Mouse (Mus musculus): Measurements from ENCODE around the gene Lrp2bp. TPM values are rescaled to one million over a fixed set of nuclear protein-coding genes. Genes with fewer than 3 reads are reported as not detected.

The Lrp2bp gene
- polyA plus RNA-seq, 1 experiment = 0.36 TPM

DNA sequence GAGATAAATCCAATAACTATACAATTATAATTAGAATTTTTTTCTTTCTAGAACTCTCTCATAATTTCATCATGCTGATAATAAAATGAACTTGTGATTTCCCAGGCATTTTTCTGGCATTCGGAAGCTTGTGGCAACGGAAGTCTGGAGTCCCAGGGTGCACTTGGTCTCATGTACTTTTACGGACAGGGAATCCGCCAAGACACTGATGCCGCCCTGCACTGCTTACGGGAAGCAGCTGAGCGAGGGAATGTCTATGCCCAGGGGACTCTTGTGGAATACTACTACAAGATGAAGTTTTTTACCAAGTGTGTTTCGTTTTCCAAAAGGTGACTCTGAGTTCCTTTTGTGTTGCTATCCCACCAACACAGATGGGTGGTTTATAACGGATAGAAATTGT, 23.7 kb downstream of the Lrp2bp start:
- DNase-seq (ENCODE audit: extremely low spot score in 1 of 2, low spot score in 1 of 2) = no peak

- no peak for DNase-seq (ENCODE audit: extremely low spot score in 1 of 2, low spot score in 1 of 2)
Measured at GRCm38 (mm10) chr8:46024392-46024791, 25.3 kb downstream of the Lrp2bp start.

DNA sequence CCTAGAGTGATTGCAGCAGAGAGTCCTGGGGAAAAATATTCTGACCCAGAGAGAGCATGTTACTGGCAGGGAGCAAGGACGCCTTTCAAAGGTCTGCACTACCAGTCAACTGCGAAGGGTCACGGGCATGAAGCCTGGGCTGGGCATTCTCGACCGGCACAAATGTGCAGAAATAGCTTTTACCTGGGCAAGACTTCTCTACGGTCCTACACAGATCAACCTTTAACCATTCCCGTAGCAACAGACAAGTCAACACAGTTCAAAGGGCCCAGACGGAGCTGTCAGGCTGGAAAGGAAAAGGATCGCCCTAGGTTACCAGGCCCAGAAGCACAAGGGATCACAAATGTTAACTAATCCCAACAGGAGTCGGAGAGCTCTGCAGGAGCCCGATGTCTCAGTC, 37.1 kb downstream of the Lrp2bp start:
- DNase-seq (ENCODE audit: extremely low spot score in 1 of 2, low spot score in 1 of 2) = no peak

GRCm38 (mm10) chr8:46039666-46040065, 40.6 kb downstream of the Lrp2bp start:
- no peak for DNase-seq (ENCODE audit: extremely low spot score in 1 of 2, low spot score in 1 of 2)

- peak; percentile 4 to 44 for DNase-seq (ENCODE audit: extremely low spot score in 1 of 2, low spot score in 1 of 2)
Measured at GRCm38 (mm10) chr8:46040260-46040659, 41.2 kb downstream of the Lrp2bp start.

GRCm38 (mm10) chr8:46072798-46073197, 73.7 kb downstream of the Lrp2bp start:
- no peak for DNase-seq (ENCODE audit: extremely low spot score in 1 of 2, low spot score in 1 of 2)

DNA sequence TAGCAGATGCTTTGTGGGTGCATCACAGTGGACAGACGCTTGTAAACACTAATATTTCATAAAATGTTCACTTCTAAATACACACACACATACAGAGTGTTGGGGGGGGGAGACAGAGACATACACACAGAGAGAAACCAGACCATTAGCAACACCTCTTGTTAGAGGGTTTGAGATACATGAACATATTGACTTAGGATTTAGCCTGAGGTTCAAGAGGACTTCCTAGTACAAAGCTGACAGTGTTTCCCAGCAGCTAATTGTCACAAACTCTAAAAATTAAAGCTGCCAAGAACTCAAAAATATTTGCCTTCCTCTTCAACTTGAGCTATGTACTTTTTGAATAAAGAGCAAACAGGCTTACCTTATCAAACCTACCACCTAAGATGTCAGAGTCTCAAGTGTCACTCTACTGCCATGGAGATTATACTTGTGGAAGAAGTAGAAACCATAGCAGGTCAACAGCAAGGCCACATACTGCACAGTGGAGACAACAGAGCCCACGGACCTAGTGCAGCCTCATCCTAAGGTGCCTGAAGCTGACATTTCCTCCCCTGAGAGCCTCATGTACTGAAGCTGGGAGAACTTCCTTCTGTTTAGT, 74.5 kb downstream of the Lrp2bp start:
- no peak for DNase-seq (ENCODE audit: extremely low spot score in 1 of 2, low spot score in 1 of 2)

GRCm38 (mm10) chr8:46075223-46075622, 76.1 kb downstream of the Lrp2bp start:
- no peak for DNase-seq (ENCODE audit: extremely low spot score in 1 of 2, low spot score in 1 of 2)

GRCm38 (mm10) chr8:46078866-46079265, 79.8 kb downstream of the Lrp2bp start:
- no peak for DNase-seq (ENCODE audit: extremely low spot score in 1 of 2, low spot score in 1 of 2)

Other genes with a start within 250 kb of the Lrp2bp start
- 4.4 and 6.7 TPM in 2 replicates for gene Pdlim3, start 113.8 kb upstream of the Lrp2bp start, polyA plus RNA-seq (2012; rRNA removed)
- 0.38 and 0.48 TPM in 2 replicates for gene Ccdc110, start 64.7 kb upstream of the Lrp2bp start, polyA plus RNA-seq (2012; rRNA removed)
- gene 1700029J07Rik, start 24.1 kb upstream of the Lrp2bp start, polyA plus RNA-seq (2012; rRNA removed) = 7.8 and 8.9 TPM in 2 replicates
- 65.2 and 68.2 TPM in 2 replicates for gene Ufsp2, start 23.8 kb upstream of the Lrp2bp start, polyA plus RNA-seq (2012; rRNA removed)
- 14.5 and 21.0 TPM in 2 replicates for gene Ankrd37, start 6.4 kb downstream of the Lrp2bp start, polyA plus RNA-seq (2012; rRNA removed)
- gene Cfap97, start 152.5 kb downstream of the Lrp2bp start, polyA plus RNA-seq (2012; rRNA removed) = 14.8 and 16.8 TPM in 2 replicates
- gene Snx25, start 152.9 kb downstream of the Lrp2bp start, polyA plus RNA-seq (2012; rRNA removed) = 26.9 and 30.1 TPM in 2 replicates
- 634 and 635 TPM in 2 replicates for gene Slc25a4, start 212.0 kb downstream of the Lrp2bp start, polyA plus RNA-seq (2012; rRNA removed)